Mouse (Mus musculus) small intestine, adult 2 months (tissue): ENCODE results near the gene D430041D05Rik.

ENCODE experiments used
- CTCF ChIP-seq: fragments of 200-500 bp; IDR thresholded peaks from 2 replicates; pipeline ENCODE4 v1.5.1; 2012; ENCODE audit warnings: low read depth, mild to moderate bottlenecking, control low read depth, inconsistent platforms, low read length, moderate library complexity, mixed read lengths; ENCODE audit not compliant: insufficient replicate concordance, insufficient read length; ENCODE audit errors: extremely low read depth
- POLR2A ChIP-seq: fragments of 200-500 bp; IDR thresholded peaks from 2 replicates; pipeline ENCODE4 v1.6.1; 2012; ENCODE audit warnings: low read depth, mild to moderate bottlenecking, control low read depth, inconsistent platforms, low read length, moderate library complexity

DNA sequence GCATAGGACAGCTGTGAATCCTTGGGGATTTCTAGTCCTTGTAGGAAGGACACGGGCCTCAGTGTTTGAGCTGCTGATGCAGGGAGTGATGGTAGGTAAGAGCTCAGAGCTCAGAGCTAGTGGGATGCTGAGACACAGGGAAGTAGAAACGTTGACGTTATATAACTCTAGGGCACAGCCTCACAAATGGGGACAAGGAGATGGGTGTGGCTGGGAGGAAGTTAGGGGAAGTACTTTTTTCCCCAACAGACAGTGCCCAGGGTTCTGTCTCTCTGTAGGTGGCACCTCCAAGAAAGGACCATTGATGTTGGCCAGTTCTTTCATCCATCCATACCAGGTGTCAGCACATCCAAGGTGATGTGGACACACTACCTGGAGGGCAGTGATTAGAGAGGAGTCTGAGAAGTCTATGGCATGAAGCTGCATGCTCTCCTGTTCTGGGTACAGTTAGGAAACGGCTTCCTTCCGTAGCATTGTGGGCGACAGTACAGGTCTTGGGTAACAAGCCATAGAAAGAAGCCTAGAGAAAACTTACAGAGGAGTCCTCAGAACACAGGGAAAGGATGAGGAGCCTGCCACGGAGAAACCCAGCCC, 278.4 kb downstream of the D430041D05Rik start:
- TF ChIP-seq CTCF (no peak), POLR2A (no peak)
